Mouse (Mus musculus) cortical plate, adult 2 months (tissue): ENCODE measurements around the gene Hoxb2.

ENCODE experiments used
- CTCF ChIP-seq: fragments of 200-500 bp; IDR thresholded peaks from 2 replicates; pipeline ENCODE4 v1.5.1; 2011; ENCODE audit warnings: mild to moderate bottlenecking, control low read depth, low read length; ENCODE audit not compliant: insufficient read depth; ENCODE audit errors: extremely low read depth
- POLR2A ChIP-seq: fragments of 200-500 bp; IDR thresholded peaks from 2 replicates; pipeline ENCODE4 v1.6.1; 2011; ENCODE audit warnings: mild to moderate bottlenecking, low read length, control low read depth; ENCODE audit not compliant: insufficient read depth; ENCODE audit errors: extremely low read depth

DNA sequence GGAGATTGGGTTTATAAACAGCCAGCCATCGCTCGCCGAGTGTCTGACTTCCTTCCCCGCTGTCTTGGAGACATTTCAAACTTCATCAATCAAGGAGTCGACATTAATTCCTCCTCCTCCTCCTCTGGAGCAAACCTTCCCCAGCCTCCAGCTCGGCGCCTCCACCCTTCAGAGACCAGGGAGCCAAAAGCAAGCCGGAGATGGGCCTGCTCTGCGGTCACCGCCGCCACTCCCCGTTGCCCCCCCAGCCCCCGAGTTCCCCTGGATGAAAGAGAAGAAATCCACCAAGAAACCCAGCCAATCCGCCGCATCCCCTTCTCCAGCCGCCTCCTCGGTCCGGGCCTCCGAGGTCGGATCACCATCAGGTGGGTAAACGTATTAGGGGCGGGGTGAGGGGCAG is 1.5 kb downstream of the Hoxb2 start:
- TF ChIP-seq CTCF (no peak), POLR2A (no peak)
